Mouse (Mus musculus): ENCODE measurements around the gene Scaf1.

GRCm38 (mm10) chr7:45036702-45037101 is 20.5 kb upstream of the Scaf1 start:
- no peak for TF ChIP-seq FLI1 (IDR thresholded peaks at IDR 0.05; ENCODE audit: low read length)
- no peak for TF ChIP-seq GATA1 (IDR thresholded peaks at IDR 0.05; ENCODE audit: borderline replicate concordance, low read length)

Data from megakaryocyte, embryonic 14.5 days (primary cell).